Mouse (Mus musculus): ENCODE measurements around the gene Cenpp. TPM values are rescaled to one million over a fixed set of nuclear protein-coding genes. Genes with fewer than 3 reads are reported as not detected.

Gene Cenpp
- polyA plus RNA-seq, 1 experiment from 2014 or later: 25.8 TPM

DNA sequence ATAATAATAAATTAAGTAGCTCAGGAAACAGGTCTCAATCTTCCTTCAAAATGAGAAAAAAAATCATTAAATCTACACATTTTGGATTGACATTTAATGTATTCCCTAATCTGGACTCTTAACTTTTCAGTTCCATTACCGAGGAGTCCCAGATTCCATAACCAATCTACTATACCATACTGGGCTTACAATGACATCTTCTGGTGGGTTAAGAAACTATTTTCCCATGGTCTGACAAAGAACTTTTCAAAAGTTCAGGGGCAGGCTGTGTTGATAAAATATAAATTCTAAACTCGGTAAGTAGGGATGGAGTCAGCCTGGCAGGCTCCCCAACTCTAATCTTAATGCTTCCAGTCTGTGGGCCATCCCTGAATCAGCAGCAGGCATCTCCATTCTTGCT lies 1.4 kb downstream of the Cenpp start:
- H3K9ac ChIP-seq (ENCODE audit: low read length): no peak overlapping the region
- H3K4me3 ChIP-seq (ENCODE audit: low read depth, low read length): no peak overlapping the region

GRCm38 (mm10) chr13:49646019-49646418 lies 6.6 kb downstream of the Cenpp start:
- Histone ChIP-seq H3K27ac (ENCODE audit: low read depth, low read length) (no peak overlapping the region), H3K9ac (ENCODE audit: low read length) (no peak overlapping the region), H3K4me2 (ENCODE audit: low read depth) (no peak overlapping the region), H3K4me3 (ENCODE audit: low read depth, low read length) (no peak overlapping the region), H3K27me3 (ENCODE audit: control insufficient read depth, insufficient read depth, low read length) (no peaks in the 10 kb centered on the region), H3K36me3 (ENCODE audit: control insufficient read depth, insufficient read depth, low read length) (no peaks in the 10 kb centered on the region), H3K9me3 (ENCODE audit: control insufficient read depth, low read length) (no peaks in the 10 kb centered on the region), H3K4me1 (ENCODE audit: control insufficient read depth, insufficient read depth, low read length) (no peaks in the 10 kb centered on the region)
- 84% methylated on average over 1 of the region's 1 CpGs for WGBS
- ATAC-seq (ENCODE audit: insufficient read depth, low FRiP score, low TSS enrichment) (no peak), DNase-seq (ENCODE audit: low spot score) (no peak)

More for the DNA sequence above, 1.4 kb downstream of the Cenpp start:
- ATAC-seq (ENCODE audit: insufficient read depth, low FRiP score, low TSS enrichment) (no peak), DNase-seq (ENCODE audit: low spot score) (no peak)
- no peak overlapping the region for H3K27ac ChIP-seq (ENCODE audit: low read depth, low read length)
- peak overlapping the region; percentile 48; the same call in 1 of the 2 replicates for H3K4me2 ChIP-seq (ENCODE audit: low read depth)
- no peaks in the 10 kb centered on the region for H3K36me3 ChIP-seq (ENCODE audit: control insufficient read depth, insufficient read depth, low read length)
- H3K4me1 ChIP-seq (ENCODE audit: control insufficient read depth, insufficient read depth, low read length): peaks cover 14% of the 10 kb centered on the region
- 58% methylated on average over 2 of the region's 2 CpGs for WGBS
- H3K9me3 ChIP-seq (ENCODE audit: control insufficient read depth, low read length): no peaks in the 10 kb centered on the region
- no peaks in the 10 kb centered on the region for H3K27me3 ChIP-seq (ENCODE audit: control insufficient read depth, insufficient read depth, low read length)

DNA sequence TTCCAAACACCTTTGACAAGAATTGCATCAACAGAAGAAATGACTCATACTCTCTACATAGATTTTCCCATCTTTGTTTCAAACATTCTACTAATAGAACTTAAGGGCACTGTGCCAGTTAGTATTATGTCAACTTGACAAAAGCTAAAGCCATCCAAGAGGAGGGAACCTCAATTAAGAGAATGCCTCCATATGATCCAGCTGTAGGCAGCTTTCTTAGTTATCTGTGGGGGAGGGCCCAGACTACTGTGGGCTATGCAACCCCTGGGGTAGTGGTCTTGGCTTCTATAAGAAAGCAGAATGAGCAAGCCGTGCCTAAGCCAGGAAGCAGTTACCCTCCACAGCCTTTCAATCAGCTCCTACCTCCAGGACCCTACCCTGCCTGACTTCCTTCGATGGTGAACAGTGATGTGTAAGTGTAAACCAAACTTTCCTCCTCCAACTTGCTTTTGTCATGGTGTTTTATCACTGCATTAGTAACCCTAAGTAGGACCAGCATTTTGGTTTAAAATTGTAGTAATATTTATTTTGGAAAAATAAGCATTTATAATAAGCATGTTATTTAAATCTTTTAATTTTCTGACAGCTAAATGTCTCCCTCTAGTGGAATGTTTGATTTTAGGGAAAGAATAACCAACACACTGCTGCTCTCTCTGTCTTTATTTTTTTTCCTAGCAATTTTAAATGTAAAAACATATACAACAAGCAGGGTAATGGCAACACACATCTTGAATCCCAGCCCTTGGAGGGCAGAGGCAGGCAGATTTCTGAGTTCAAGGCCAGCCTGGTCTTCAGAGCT lies 7.7 kb downstream of the Cenpp start:
- no peak overlapping the region for H3K9ac ChIP-seq (ENCODE audit: low read length)
- WGBS: 90% methylated on average over 2 of the region's 2 CpGs
- no peak overlapping the region for H3K4me3 ChIP-seq (ENCODE audit: low read depth, low read length)
- H3K4me1 ChIP-seq (ENCODE audit: control insufficient read depth, insufficient read depth, low read length): no peaks in the 10 kb centered on the region
- H3K4me2 ChIP-seq (ENCODE audit: low read depth): no peak overlapping the region
- no peaks in the 10 kb centered on the region for H3K36me3 ChIP-seq (ENCODE audit: control insufficient read depth, insufficient read depth, low read length)
- no peaks in the 10 kb centered on the region for H3K27me3 ChIP-seq (ENCODE audit: control insufficient read depth, insufficient read depth, low read length)
- no peak for ATAC-seq (ENCODE audit: insufficient read depth, low FRiP score, low TSS enrichment)
- H3K9me3 ChIP-seq (ENCODE audit: control insufficient read depth, low read length): no peaks in the 10 kb centered on the region
- DNase-seq (ENCODE audit: low spot score): peak; percentile 14
- no peak overlapping the region for H3K27ac ChIP-seq (ENCODE audit: low read depth, low read length)

DNA sequence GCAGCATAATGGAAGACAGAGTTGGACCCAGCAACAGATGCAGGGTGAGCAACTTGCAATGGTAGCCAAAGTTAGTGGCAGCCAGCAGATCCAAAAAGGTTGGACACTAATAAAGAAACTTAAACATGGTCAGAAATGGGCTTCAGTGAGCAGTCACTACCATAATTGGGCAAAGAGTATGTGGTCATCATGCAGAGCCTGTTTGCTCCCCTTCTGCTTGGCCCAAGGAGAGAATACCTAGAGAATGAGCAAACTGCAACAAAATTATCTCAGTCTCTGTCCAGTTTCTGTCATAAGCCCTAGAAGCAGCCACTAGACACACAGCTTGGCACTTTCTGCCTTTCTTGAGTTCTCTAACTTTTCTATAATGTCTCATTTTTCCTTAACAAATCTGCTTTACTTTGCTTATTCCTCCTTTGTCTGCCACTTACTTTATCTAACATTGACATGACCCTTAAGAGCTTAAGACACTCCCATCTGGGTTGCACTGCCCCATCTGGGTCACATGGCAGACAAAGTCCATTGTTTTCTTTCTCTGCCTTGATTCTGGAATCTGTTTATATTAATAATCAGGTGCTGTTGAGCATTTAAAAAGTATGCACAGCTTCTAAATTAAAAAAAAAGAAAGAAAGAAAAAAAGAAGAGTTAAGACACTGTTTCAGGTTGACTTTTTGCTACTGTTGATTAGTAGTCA lies 8.8 kb downstream of the Cenpp start:
- H3K27ac ChIP-seq (ENCODE audit: low read depth, low read length): no peak overlapping the region
- ATAC-seq (ENCODE audit: insufficient read depth, low FRiP score, low TSS enrichment): no peak
- H3K9me3 ChIP-seq (ENCODE audit: control insufficient read depth, low read length): no peaks in the 10 kb centered on the region
- H3K4me2 ChIP-seq (ENCODE audit: low read depth): no peak overlapping the region
- H3K4me1 ChIP-seq (ENCODE audit: control insufficient read depth, insufficient read depth, low read length): no peaks in the 10 kb centered on the region
- H3K9ac ChIP-seq (ENCODE audit: low read length): no peak overlapping the region
- H3K27me3 ChIP-seq (ENCODE audit: control insufficient read depth, insufficient read depth, low read length): no peaks in the 10 kb centered on the region
- H3K36me3 ChIP-seq (ENCODE audit: control insufficient read depth, insufficient read depth, low read length): no peaks in the 10 kb centered on the region
- no peak overlapping the region for H3K4me3 ChIP-seq (ENCODE audit: low read depth, low read length)
- no peak for DNase-seq (ENCODE audit: low spot score)

DNA sequence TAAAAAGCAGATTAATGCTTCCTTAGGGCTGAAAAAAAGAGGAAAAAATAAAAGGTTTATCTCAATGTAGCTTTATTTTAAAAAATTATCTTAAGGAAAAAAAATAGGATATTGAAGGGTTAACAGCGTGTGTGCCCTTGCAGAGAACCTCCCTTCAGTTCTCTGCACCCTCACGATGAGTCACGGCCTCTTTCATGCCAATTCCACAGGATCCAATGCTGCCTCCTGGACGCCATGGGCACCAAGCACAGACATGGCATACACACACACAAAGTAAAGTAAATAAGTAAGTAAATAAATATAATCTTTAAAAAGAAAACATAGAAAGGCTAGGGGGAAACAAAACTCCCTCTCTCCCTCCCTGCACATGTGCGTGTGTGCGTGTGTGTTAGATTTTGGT lies 9.9 kb downstream of the Cenpp start:
- Histone ChIP-seq H3K4me2 (ENCODE audit: low read depth) (no peak overlapping the region), H3K27me3 (ENCODE audit: control insufficient read depth, insufficient read depth, low read length) (no peaks in the 10 kb centered on the region), H3K9me3 (ENCODE audit: control insufficient read depth, low read length) (no peaks in the 10 kb centered on the region), H3K36me3 (ENCODE audit: control insufficient read depth, insufficient read depth, low read length) (no peaks in the 10 kb centered on the region), H3K4me3 (ENCODE audit: low read depth, low read length) (no peak overlapping the region), H3K9ac (ENCODE audit: low read length) (no peak overlapping the region), H3K27ac (ENCODE audit: low read depth, low read length) (no peak overlapping the region), H3K4me1 (ENCODE audit: control insufficient read depth, insufficient read depth, low read length) (no peaks in the 10 kb centered on the region)
- 86% methylated on average over 6 of the region's 6 CpGs for WGBS
- ATAC-seq (ENCODE audit: insufficient read depth, low FRiP score, low TSS enrichment) (no peak), DNase-seq (ENCODE audit: low spot score) (no peak)

- H3K36me3 ChIP-seq (ENCODE audit: control insufficient read depth, insufficient read depth, low read length): no peaks in the 10 kb centered on the region
- ATAC-seq (ENCODE audit: insufficient read depth, low FRiP score, low TSS enrichment) (no peak), DNase-seq (ENCODE audit: low spot score) (no peak)
- no peaks in the 10 kb centered on the region for H3K9me3 ChIP-seq (ENCODE audit: control insufficient read depth, low read length)
- no peak overlapping the region for H3K4me2 ChIP-seq (ENCODE audit: low read depth)
- H3K4me3 ChIP-seq (ENCODE audit: low read depth, low read length): no peak overlapping the region
- H3K9ac ChIP-seq (ENCODE audit: low read length): no peak overlapping the region
- H3K27me3 ChIP-seq (ENCODE audit: control insufficient read depth, insufficient read depth, low read length): no peaks in the 10 kb centered on the region
- H3K4me1 ChIP-seq (ENCODE audit: control insufficient read depth, insufficient read depth, low read length): no peaks in the 10 kb centered on the region
- WGBS: 100% methylated on average over 2 of the region's 2 CpGs
- H3K27ac ChIP-seq (ENCODE audit: low read depth, low read length): no peak overlapping the region
Measured at GRCm38 (mm10) chr13:49639965-49640364, 12.6 kb downstream of the Cenpp start.

GRCm38 (mm10) chr13:49629076-49629475 lies 23.5 kb downstream of the Cenpp start:
- 89% methylated on average over 2 of the region's 2 CpGs for WGBS
- no peak overlapping the region for H3K4me3 ChIP-seq (ENCODE audit: low read depth, low read length)
- H3K4me1 ChIP-seq (ENCODE audit: control insufficient read depth, insufficient read depth, low read length): no peaks in the 10 kb centered on the region
- no peaks in the 10 kb centered on the region for H3K36me3 ChIP-seq (ENCODE audit: control insufficient read depth, insufficient read depth, low read length)
- no peaks in the 10 kb centered on the region for H3K9me3 ChIP-seq (ENCODE audit: control insufficient read depth, low read length)
- no peak overlapping the region for H3K27ac ChIP-seq (ENCODE audit: low read depth, low read length)
- H3K4me2 ChIP-seq (ENCODE audit: low read depth): no peak overlapping the region
- H3K9ac ChIP-seq (ENCODE audit: low read length): no peak overlapping the region
- no peak for ATAC-seq (ENCODE audit: insufficient read depth, low FRiP score, low TSS enrichment)
- no peaks in the 10 kb centered on the region for H3K27me3 ChIP-seq (ENCODE audit: control insufficient read depth, insufficient read depth, low read length)
- no peak for DNase-seq (ENCODE audit: low spot score)

DNA sequence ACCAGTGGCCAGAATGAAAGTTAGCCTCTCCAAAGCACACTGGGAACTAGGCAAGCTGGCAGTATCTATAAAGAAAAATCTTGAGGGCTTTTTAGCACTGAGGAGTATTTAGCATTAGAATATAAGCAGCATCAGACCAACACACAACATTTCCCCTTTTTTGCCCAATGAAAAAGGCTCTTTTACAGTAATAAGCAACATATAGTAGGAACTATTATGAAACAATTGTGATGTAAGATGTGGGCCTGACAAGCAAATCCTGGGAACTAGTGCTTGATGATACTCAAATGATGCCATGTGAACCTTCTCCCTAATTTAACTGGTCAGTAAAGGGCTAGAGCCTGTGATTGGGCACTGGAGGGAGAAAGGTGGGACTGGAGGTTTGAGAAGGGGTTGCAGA lies 24.4 kb downstream of the Cenpp start:
- Histone ChIP-seq H3K4me1 (ENCODE audit: control insufficient read depth, insufficient read depth, low read length) (no peaks in the 10 kb centered on the region), H3K9me3 (ENCODE audit: control insufficient read depth, low read length) (no peaks in the 10 kb centered on the region), H3K9ac (ENCODE audit: low read length) (no peak overlapping the region), H3K27ac (ENCODE audit: low read depth, low read length) (no peak overlapping the region), H3K36me3 (ENCODE audit: control insufficient read depth, insufficient read depth, low read length) (no peaks in the 10 kb centered on the region), H3K4me3 (ENCODE audit: low read depth, low read length) (no peak overlapping the region), H3K4me2 (ENCODE audit: low read depth) (no peak overlapping the region), H3K27me3 (ENCODE audit: control insufficient read depth, insufficient read depth, low read length) (no peaks in the 10 kb centered on the region)
- ATAC-seq (ENCODE audit: insufficient read depth, low FRiP score, low TSS enrichment): no peak
- no peak for DNase-seq (ENCODE audit: low spot score)

GRCm38 (mm10) chr13:49623216-49623615 lies 29.4 kb downstream of the Cenpp start:
- Histone ChIP-seq H3K4me2 (ENCODE audit: low read depth) (no peak overlapping the region), H3K27ac (ENCODE audit: low read depth, low read length) (no peak overlapping the region), H3K9ac (ENCODE audit: low read length) (no peak overlapping the region), H3K4me1 (ENCODE audit: control insufficient read depth, insufficient read depth, low read length) (no peaks in the 10 kb centered on the region), H3K4me3 (ENCODE audit: low read depth, low read length) (no peak overlapping the region), H3K36me3 (ENCODE audit: control insufficient read depth, insufficient read depth, low read length) (no peaks in the 10 kb centered on the region), H3K9me3 (ENCODE audit: control insufficient read depth, low read length) (no peaks in the 10 kb centered on the region), H3K27me3 (ENCODE audit: control insufficient read depth, insufficient read depth, low read length) (no peaks in the 10 kb centered on the region)
- DNase-seq (ENCODE audit: low spot score): no peak
- ATAC-seq (ENCODE audit: insufficient read depth, low FRiP score, low TSS enrichment): no peak
- 96% methylated on average over 1 of the region's 1 CpGs for WGBS

Data from neural tube, embryonic 11.5 days (tissue).